Mouse (Mus musculus) forebrain, embryonic 14.5 days (tissue): ENCODE results near the gene Trappc6b. TPM values are rescaled to one million over a fixed set of nuclear protein-coding genes. Genes with fewer than 3 reads are reported as not detected.

ENCODE experiments used
- ATAC-seq: fragments of 200-750 bp; cut with Nextera tagmentation; 2 replicates; pipeline ENCODE4 v1.8.0; 2017; ENCODE audit warnings: mild to moderate bottlenecking, moderate library complexity
- DNase-seq: peaks from one replicate; pipeline ENCODE4 v3.0.0-alpha.2; 2015; ENCODE audit warnings: low spot score
- H3K27ac ChIP-seq: fragments of 300-500 bp; sonication (generic); 2 replicates; pipeline ENCODE4 v1.5.1; 2014; ENCODE audit warnings: low read depth, mild to moderate bottlenecking, control low read depth, low read length, moderate library complexity
- H3K27me3 ChIP-seq: fragments of 300-500 bp; sonication (generic); replicated peaks from 2 replicates; pipeline ENCODE4 v1.6.1; 2014; ENCODE audit warnings: low read length, control low read depth, mixed read lengths; ENCODE audit not compliant: control insufficient read depth, insufficient read depth
- H3K36me3 ChIP-seq: fragments of 300-500 bp; sonication (generic); 2 replicates; pipeline ENCODE4 v1.6.1; 2014; ENCODE audit warnings: low read length, control low read depth; ENCODE audit not compliant: control insufficient read depth, insufficient read depth
- H3K4me1 ChIP-seq: fragments of 300-500 bp; sonication (generic); 2 replicates; pipeline ENCODE4 v1.6.1; 2014; ENCODE audit warnings: antibody characterized with exemption, low read length, control low read depth; ENCODE audit not compliant: control insufficient read depth, insufficient read depth
- H3K4me2 ChIP-seq: fragments of 300-500 bp; sonication (generic); 2 replicates; pipeline ENCODE4 v1.6.1; 2014; ENCODE audit warnings: mild to moderate bottlenecking, control low read depth, low read length
- H3K4me3 ChIP-seq: fragments of 300-500 bp; sonication (generic); 2 replicates; pipeline ENCODE4 v1.5.1; 2014; ENCODE audit warnings: low read depth, low read length, control low read depth
- H3K9ac ChIP-seq: fragments of 300-500 bp; sonication (generic); 2 replicates; pipeline ENCODE4 v1.6.1; 2014; ENCODE audit warnings: mild to moderate bottlenecking, low read length, control low read depth, moderate library complexity
- H3K9me3 ChIP-seq: fragments of 300-500 bp; sonication (generic); replicated peaks from 2 replicates; pipeline ENCODE4 v1.6.1; 2016; ENCODE audit warnings: low read length, control low read depth, mixed read lengths; ENCODE audit not compliant: control insufficient read depth
- WGBS: fragments of 180-500 bp; shearing (Covaris S2); extraction: QIAGEN DNeasy Blood & Tissue Kit; methylation state at CpG from one replicate; pipeline ENCODE4 v1.1.7; 2014; 5-methylcytosine and 5-hydroxymethylcytosine counted together
- polyA plus RNA-seq: library from polyadenylated mRNA; unstranded; fragments of >200 nt; fragmentation: Nextera tagmentation; extraction: Ambion mirVana; gene quantifications from 2 replicates; pipeline ENCODE4 v1.2.1, GENCODE M21; 2014

Trappc6b gene
- polyA plus RNA-seq, 1 experiment from 2014 or later: 92.8 TPM

DNA sequence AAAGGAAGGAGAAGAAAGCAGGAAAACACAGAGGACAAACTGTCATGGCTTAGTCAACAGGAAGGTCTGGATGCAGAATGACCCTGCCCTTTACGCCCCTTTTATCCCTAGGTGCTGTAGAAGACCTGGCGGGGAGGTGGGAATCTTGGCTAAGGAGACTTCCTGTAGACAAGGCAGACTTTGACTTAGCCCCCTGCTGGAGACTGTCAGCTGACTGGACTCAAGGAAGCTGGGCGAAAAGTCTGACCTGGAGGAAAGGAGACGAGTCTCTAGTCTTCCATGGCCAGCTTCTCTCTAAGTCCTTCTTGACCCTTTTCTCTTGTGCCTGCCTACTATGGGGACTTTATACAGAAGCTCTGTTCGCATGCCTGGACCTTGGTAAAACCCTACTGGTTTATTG lies 23.2 kb upstream of the Trappc6b start:
- no peaks in the 10 kb centered on the region for H3K9me3 ChIP-seq
- H3K36me3 ChIP-seq: no peaks in the 10 kb centered on the region
- DNase-seq (no peak), ATAC-seq (no peak)
- H3K27me3 ChIP-seq: no peaks in the 10 kb centered on the region
- H3K4me3 ChIP-seq: no peak overlapping the region
- H3K27ac ChIP-seq: no peak overlapping the region
- WGBS: 83% methylated on average over 5 of the region's 5 CpGs
- no peak overlapping the region for H3K4me2 ChIP-seq
- no peak overlapping the region for H3K9ac ChIP-seq
- H3K4me1 ChIP-seq: no peaks in the 10 kb centered on the region

DNA sequence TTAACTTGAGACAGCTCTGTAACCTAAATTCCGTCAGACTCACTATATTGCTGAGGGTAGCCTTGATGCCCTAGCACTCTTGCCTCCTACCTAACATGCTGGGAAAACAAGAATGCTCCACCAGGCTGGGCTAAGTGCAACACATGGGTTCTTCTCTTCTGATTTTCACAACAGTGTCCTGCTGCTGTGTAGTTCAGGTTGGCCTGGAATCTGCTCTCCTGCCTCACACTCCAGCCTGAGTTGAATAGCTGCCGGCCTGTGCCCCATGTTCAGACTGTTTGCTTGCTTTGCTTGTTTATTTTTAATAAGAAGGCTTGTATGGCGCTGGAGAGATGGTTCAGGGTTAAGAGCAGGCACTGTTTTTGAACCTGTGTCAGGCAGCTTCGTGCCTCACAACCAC lies 19.2 kb upstream of the Trappc6b start:
- no peaks in the 10 kb centered on the region for H3K36me3 ChIP-seq
- DNase-seq (no peak), ATAC-seq (no peak)
- no peaks in the 10 kb centered on the region for H3K4me1 ChIP-seq
- no peak overlapping the region for H3K9ac ChIP-seq
- no peaks in the 10 kb centered on the region for H3K9me3 ChIP-seq
- H3K4me3 ChIP-seq: no peak overlapping the region
- no peaks in the 10 kb centered on the region for H3K27me3 ChIP-seq
- no peak overlapping the region for H3K4me2 ChIP-seq
- 87% methylated on average over 4 of the region's 4 CpGs for WGBS
- no peak overlapping the region for H3K27ac ChIP-seq

DNA sequence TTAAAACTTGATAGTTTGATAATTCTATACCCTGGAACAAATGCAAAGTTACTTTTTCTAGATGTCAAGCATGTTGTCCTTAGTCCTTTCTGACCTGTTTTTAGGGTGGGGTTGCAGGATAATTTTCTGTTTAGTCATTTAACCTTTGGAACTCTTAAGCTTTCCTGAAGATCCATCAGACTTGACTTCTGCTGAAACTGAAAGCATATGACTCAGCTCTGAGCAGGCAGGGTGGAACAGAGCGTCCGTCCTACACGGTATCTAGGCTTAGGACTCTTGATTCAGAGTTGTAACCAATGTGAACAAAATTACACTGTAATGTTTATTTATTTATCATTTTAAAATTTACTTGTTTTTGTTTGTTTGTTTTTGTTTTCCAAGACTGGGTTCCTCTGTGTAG lies 16.6 kb upstream of the Trappc6b start:
- H3K27ac ChIP-seq: no peak overlapping the region
- ATAC-seq (no peak), DNase-seq (no peak)
- H3K36me3 ChIP-seq: peaks cover 11% of the 10 kb centered on the region; the same call in 1 of the 2 replicates
- H3K4me3 ChIP-seq: no peak overlapping the region
- no peaks in the 10 kb centered on the region for H3K4me1 ChIP-seq
- 93% methylated on average over 3 of the region's 3 CpGs for WGBS
- no peaks in the 10 kb centered on the region for H3K9me3 ChIP-seq
- H3K27me3 ChIP-seq: no peaks in the 10 kb centered on the region
- H3K9ac ChIP-seq: no peak overlapping the region
- H3K4me2 ChIP-seq: no peak overlapping the region

DNA sequence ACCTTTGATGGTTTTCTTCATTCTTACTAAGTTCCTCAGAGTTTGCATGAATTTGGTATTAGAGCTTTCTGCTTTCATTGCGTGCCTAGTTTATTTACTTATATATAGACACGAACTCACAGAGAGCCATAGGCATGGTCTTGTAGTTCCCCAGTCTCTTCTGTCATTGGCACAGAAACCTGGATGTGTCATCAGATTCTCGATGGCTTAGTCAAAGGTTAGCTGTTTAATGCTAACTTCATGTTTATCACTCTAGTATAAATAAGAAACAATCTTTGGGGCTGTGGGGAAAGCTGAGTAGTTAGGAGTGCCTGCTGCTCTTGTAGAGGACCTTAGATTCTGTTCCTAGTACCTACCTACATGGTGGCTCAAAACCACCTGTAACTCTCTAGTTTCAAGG lies 15.7 kb upstream of the Trappc6b start:
- no peak overlapping the region for H3K27ac ChIP-seq
- 94% methylated on average over 3 of the region's 3 CpGs for WGBS
- H3K4me3 ChIP-seq: no peak overlapping the region
- no peaks in the 10 kb centered on the region for H3K27me3 ChIP-seq
- no peaks in the 10 kb centered on the region for H3K9me3 ChIP-seq
- H3K36me3 ChIP-seq: peaks cover 18% of the 10 kb centered on the region
- no peak overlapping the region for H3K4me2 ChIP-seq
- no peaks in the 10 kb centered on the region for H3K4me1 ChIP-seq
- ATAC-seq (no peak), DNase-seq (no peak)
- no peak overlapping the region for H3K9ac ChIP-seq

- DNase-seq (no peak), ATAC-seq (peak; percentile 29; the same call in 1 of the 2 replicates)
- H3K36me3 ChIP-seq: peaks cover 46% of the 10 kb centered on the region
- no peak overlapping the region for H3K4me2 ChIP-seq
- H3K27me3 ChIP-seq: no peaks in the 10 kb centered on the region
- H3K9ac ChIP-seq: no peak overlapping the region
- H3K9me3 ChIP-seq: no peaks in the 10 kb centered on the region
- H3K4me1 ChIP-seq: no peaks in the 10 kb centered on the region
- H3K4me3 ChIP-seq: no peak overlapping the region
- 79% methylated on average over 3 of the region's 3 CpGs for WGBS
- H3K27ac ChIP-seq: no peak overlapping the region
Measured at GRCm38 (mm10) chr12:59074052-59074451, 12.8 kb upstream of the Trappc6b start.

- peaks cover 56% of the 10 kb centered on the region for H3K36me3 ChIP-seq
- no peak overlapping the region for H3K4me3 ChIP-seq
- no peak overlapping the region for H3K27ac ChIP-seq
- WGBS: 92% methylated on average over 11 of the region's 11 CpGs
- ATAC-seq (no peak), DNase-seq (no peak)
- H3K9ac ChIP-seq: no peak overlapping the region
- no peak overlapping the region for H3K4me2 ChIP-seq
- H3K4me1 ChIP-seq: peaks cover 6% of the 10 kb centered on the region
- no peaks in the 10 kb centered on the region for H3K27me3 ChIP-seq
- H3K9me3 ChIP-seq: no peaks in the 10 kb centered on the region
Measured at GRCm38 (mm10) chr12:59072286-59072685, 11.0 kb upstream of the Trappc6b start.

- 94% methylated on average over 13 of the region's 13 CpGs for WGBS
- Histone ChIP-seq H3K9me3 (no peaks in the 10 kb centered on the region), H3K36me3 (peaks cover 49% of the 10 kb centered on the region), H3K4me1 (peaks cover 8% of the 10 kb centered on the region), H3K4me2 (no peak overlapping the region), H3K27me3 (no peaks in the 10 kb centered on the region), H3K9ac (no peak overlapping the region), H3K4me3 (no peak overlapping the region), H3K27ac (no peak overlapping the region)
- DNase-seq (no peak), ATAC-seq (no peak)
Measured at GRCm38 (mm10) chr12:59068791-59069190, 7.5 kb upstream of the Trappc6b start.

DNA sequence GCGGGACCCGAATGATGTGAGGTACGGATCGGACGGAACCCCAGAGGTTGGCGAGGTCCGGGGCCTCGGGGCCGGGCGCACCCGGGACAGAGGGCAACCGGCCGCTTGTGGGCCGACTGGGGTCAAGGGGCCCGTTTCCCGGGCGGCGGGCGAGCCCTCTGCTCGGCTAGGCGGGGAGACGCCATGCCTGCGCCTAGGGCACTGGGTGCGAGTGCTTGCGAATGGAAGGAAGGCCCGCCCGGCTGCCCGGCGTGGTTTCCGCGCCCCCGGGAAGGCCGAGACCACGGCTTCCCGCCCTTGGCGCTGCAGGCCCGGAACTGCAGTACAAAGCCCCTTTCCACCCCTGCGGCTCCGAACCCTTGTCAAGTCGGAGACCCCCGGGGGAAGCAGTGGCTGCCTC lies 5.8 kb upstream of the Trappc6b start:
- ATAC-seq: peak; percentile 45
- no peak for DNase-seq
- Histone ChIP-seq H3K27me3 (no peaks in the 10 kb centered on the region), H3K27ac (peak overlapping the region; percentile 86), H3K9ac (peak overlapping the region; percentile 99), H3K9me3 (no peaks in the 10 kb centered on the region), H3K4me1 (peaks cover 8% of the 10 kb centered on the region), H3K4me3 (peak overlapping the region; percentile 100), H3K4me2 (peak overlapping the region; percentile 84), H3K36me3 (peaks cover 39% of the 10 kb centered on the region)
- 0% methylated on average over 40 of the region's 41 CpGs for WGBS

DNA sequence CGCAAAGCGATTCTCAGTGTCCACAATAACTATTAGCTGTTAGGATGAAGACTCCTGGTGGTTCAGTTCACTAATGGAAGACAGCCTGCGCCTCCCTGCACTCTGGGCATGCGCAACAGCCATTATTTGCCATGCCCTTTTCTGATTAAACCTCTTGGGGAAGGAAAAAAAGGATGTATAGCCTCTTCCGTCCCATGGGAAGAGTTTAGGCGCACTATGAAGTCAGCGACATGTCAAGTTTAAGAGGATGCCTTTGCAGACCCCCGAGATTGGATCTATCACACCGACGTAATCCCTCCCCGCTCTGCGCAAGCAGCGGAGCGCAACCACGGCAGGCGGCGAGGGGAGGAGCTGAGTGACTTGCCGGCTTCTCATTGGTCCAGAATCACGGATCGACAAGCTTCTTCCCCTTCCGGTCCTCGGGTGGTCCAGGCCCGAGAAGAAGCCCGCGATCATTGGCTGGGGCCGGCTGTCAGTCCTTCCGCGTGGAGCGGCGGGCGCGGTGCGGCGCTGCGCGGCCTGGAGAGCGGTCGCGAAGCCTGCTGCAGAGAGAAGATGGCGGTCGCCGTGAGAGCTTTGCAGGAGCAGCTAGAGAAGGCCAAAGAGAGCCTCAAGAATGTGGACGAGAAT lies 5.3 kb upstream of the Trappc6b start, which contains the start of gene Pnn:
Gene Pnn (plus strand): TSS at position 437 of the 630 bp plus-strand sequence.
- H3K27ac ChIP-seq: peak within 1 kb of the TSS; percentile 86
- DNase-seq (peak; percentile 99), ATAC-seq (peak; percentile 99)
- H3K4me2 ChIP-seq: peak within 1 kb of the TSS; percentile 84
- H3K27me3 ChIP-seq: no peaks in the 10 kb centered on the region
- H3K9me3 ChIP-seq: no peaks in the 10 kb centered on the region
- peak within 1 kb of the TSS; percentile 99 for H3K9ac ChIP-seq
- H3K4me3 ChIP-seq: peak within 1 kb of the TSS; percentile 100
- peaks cover 8% of the 10 kb centered on the region for H3K4me1 ChIP-seq
- WGBS: 0% methylated on average over 43 of the region's 43 CpGs
- peaks cover 34% of the 10 kb centered on the region for H3K36me3 ChIP-seq
